8 mouse cellular contexts compared by ENCODE assay signal in genomic region chr10:78143727-78144505, GRCm38 (mm10). TPM values are rescaled to one million over a fixed set of nuclear protein-coding genes. Genes with fewer than 3 reads are reported as not detected.
DNase-seq lines count a peak whose midpoint lies in the region.

No protein-coding gene starts in this region.

- intact Hi-C loops in left cerebral cortex, postnatal 25 days (cut with DNase I) = no loop called here
- intact Hi-C loops in gastrocnemius, postnatal 14 days (cut with DNase I; ENCODE audit: low total_unique reads) = no loop called here

- DNase-seq in frontal cortex, postnatal 36 days (ENCODE audit: low spot score in 2 of 2) = peak; percentile 61 to 69
- DNase-seq in frontal cortex, postnatal 10 days (ENCODE audit: low spot score in 2 of 2) = no peak
- DNase-seq in layer of hippocampus, adult 9-11 months = peak; percentile 67
- DNase-seq in layer of hippocampus, postnatal 14 days (ENCODE audit: low spot score in 2 of 2) = no peak
- peak; percentile 39 for DNase-seq in adipocyte (ENCODE audit: low spot score)
- peak; percentile 48 to 89 for DNase-seq in left cerebral cortex, postnatal 25 days (ENCODE audit: low spot score in 2 of 2)
- no peak for DNase-seq in cerebellum, adult 8-10 months
- DNase-seq in gastrocnemius, postnatal 14 days = no peak

RNA-seq across cellular contexts. Expression of gene D10Jhu81e, which starts 25.7 kb away (rescaled TPM):
- total RNA-seq in layer of hippocampus, postnatal 14 days (2021) = 100 to 1,000 TPM; 116 to 119 TPM
- 100 to 1,000 TPM; 106 to 109 TPM for total RNA-seq in left cerebral cortex, postnatal 25 days (2021)
- 100 to 1,000 TPM; 146 to 175 TPM for total RNA-seq in gastrocnemius, postnatal 14 days (2021)

RNA-seq across cellular contexts. Expression of gene Pwp2, which starts 41.0 kb away (rescaled TPM):
- total RNA-seq in layer of hippocampus, postnatal 14 days (2021) = 10 to 100 TPM; 17.5 to 17.9 TPM
- 10 to 100 TPM; 16.7 to 18.2 TPM for total RNA-seq in left cerebral cortex, postnatal 25 days (2021)
- 1 to 10 TPM; 8.2 to 8.8 TPM for total RNA-seq in gastrocnemius, postnatal 14 days (2021)

Comparison
In these comparisons a context has a peak if more than half of its experiments do, and no peak if none do; other contexts are left out.
1. DNase-seq: peak in frontal cortex, postnatal 36 days (2 of 2), layer of hippocampus, adult 9-11 months (single experiment), adipocyte (single experiment) and left cerebral cortex, postnatal 25 days (2 of 2); none in frontal cortex, postnatal 10 days (0 of 2), layer of hippocampus, postnatal 14 days (0 of 2), cerebellum, adult 8-10 months (single experiment) and gastrocnemius, postnatal 14 days (single experiment).